Mouse (Mus musculus): Measurements from ENCODE around the gene St8sia6.
"Not testable (repeated sequence)": the region's sequence is repeated elsewhere in the genome, so short reads cannot be mapped to it uniquely, and the experiment has no call there.

The St8sia6 gene

DNA sequence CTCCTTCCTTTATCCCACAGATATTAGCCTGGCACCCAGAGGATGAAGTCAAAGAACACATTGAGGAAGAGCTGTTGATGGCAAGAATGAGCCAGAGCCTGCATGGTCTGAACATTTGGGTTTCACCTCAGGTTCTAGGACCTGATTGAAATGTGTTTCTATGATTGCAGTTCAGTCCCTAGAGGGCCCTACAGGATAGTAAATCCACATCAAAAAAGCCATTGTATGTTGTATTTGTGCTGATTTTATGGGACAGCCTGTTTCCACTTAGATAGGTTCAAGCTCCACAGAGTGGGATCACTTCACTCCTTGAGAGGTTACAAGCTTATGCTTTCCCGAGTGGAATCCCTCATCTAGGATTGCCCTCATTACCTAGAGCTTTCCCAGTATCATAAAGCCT lies 159.0 kb downstream of the St8sia6 start:
- no peak for DNase-seq (ENCODE audit: low read depth, low spot score)

DNA sequence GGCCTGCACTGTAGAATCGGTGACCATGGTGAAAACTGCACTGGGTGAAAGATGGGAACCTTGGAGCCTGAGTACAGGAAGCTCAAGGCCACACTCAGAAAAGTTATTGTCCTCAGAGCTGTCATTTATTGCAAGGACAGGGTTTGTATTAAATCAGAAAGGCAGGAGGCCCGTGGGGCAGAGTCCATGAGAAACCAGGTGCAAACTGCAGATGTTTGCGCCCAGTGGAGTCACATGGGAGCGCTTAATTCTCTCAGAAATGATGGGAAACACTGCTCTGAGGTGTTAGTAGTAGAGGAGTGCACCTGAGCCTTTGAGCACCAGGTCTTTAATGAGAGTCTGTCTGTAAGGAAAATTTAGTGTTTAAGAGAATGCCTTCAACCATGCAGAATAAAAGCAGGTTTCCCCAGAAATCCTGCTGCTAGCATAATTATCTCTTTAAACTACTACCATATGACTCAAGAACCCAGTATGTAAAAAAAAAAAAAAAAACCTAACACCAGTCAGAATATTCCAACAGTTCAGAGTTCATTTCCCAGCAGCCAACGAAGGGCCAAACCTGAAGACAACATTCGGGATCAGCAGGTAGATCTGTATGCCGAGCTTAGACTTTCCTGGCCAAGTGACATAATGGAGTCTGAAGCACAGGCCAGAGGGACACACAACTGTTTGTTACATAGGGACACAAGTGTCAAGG lies 163.6 kb downstream of the St8sia6 start:
- no peak for DNase-seq (ENCODE audit: low read depth, low spot score)

DNA sequence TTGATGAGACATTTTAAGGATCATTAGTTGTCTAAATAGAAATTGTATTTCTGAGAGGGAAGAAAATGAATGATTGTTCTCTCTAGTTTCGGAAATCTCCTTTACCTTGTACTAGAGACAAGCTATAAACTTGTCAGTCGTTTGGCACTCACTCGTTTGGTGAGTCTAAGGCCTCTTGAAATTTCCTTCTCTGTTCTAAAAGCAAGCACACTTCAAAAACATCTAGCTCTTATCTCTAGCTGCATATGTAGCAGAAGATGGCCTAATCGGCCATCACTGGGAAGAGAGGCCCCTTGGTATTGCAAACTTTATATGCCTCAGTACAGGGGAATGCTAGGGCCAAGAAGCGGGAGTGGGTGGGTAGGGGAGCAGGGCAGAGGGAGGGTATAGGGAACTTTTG lies 190.2 kb downstream of the St8sia6 start:
- DNase-seq (ENCODE audit: low read depth, low spot score) = not testable (repeated sequence)

DNA sequence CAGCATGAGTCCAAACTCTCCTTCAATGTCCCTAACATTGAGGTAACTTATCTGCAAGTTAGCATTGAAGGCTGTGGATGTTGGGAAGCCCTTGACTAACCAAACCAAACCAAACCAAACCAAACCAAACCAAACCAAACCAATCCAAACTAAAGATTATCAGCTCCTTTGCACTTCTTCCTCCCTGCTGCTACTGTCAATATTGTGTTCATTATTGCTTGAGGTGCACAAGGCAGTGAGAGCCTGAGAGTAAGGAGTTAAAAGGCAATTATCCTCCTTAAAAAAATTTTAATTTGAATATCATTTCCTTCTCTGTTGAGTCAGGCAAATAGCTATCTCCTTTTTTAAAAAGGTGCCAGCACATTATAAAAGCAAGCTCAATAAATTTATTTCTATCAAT lies 190.8 kb downstream of the St8sia6 start:
- DNase-seq (ENCODE audit: low read depth, low spot score) = no peak

Measured in brain, embryonic 18.5 days (tissue).